Mouse (Mus musculus): ENCODE data around the gene Olfr870. TPM values are rescaled to one million over a fixed set of nuclear protein-coding genes. Genes with fewer than 3 reads are reported as not detected.
"Not testable (repeated sequence)": the region's sequence is repeated elsewhere in the genome, so short reads cannot be mapped to it uniquely, and the experiment has no call there.

The Olfr870 gene
- polyA plus RNA-seq (2014; fragmentation: Nextera tagmentation; extraction: Ambion mirVana), result not detected in 2 replicates

GRCm38 (mm10) chr9:20173957-20174356 is at the start of gene Olfr870:
TSS of gene Olfr870 (minus strand) at chr9:20174057.
- Histone ChIP-seq H3K27me3 (ENCODE audit: control insufficient read depth, insufficient read depth, low read length) (no peaks in the 10 kb centered on the region), H3K9ac (replicated peaks; ENCODE audit: low read length) (no peak within 1 kb of the TSS), H3K9me3 (ENCODE audit: control insufficient read depth, low read length) (peaks cover 11% of the 10 kb centered on the region; the same call in 1 of the 2 replicates), H3K4me3 (replicated peaks; ENCODE audit: low read depth, low read length) (no peak within 1 kb of the TSS), H3K4me2 (ENCODE audit: low read length) (no peak within 1 kb of the TSS), H3K36me3 (ENCODE audit: control insufficient read depth, insufficient read depth, low read length) (no peaks in the 10 kb centered on the region), H3K27ac (replicated peaks; ENCODE audit: low read depth, low read length) (no peak within 1 kb of the TSS), H3K4me1 (ENCODE audit: control insufficient read depth, insufficient read depth, low read length) (no peaks in the 10 kb centered on the region)
- no peak for ATAC-seq (ENCODE audit: low FRiP score, low TSS enrichment)
- 74% methylated on average over 2 of the region's 2 CpGs for WGBS
- no peak for DNase-seq

GRCm38 (mm10) chr9:20211907-20212306 is 38.0 kb upstream of the Olfr870 start, which contains the start of gene Olfr871:
TSS of gene Olfr871 (plus strand) at chr9:20212207.
- no peaks in the 10 kb centered on the region for H3K4me1 ChIP-seq (ENCODE audit: control insufficient read depth, insufficient read depth, low read length)

GRCm38 (mm10) chr9:20211477-20211876 is 37.6 kb upstream of the Olfr870 start:
- H3K4me1 ChIP-seq (ENCODE audit: control insufficient read depth, insufficient read depth, low read length), result no peaks in the 10 kb centered on the region
- peaks cover 10% of the 10 kb centered on the region for H3K9me3 ChIP-seq (ENCODE audit: control insufficient read depth, low read length)
- H3K4me3 ChIP-seq (replicated peaks; ENCODE audit: low read depth, low read length), result no peak overlapping the region
- no peak overlapping the region for H3K27ac ChIP-seq (replicated peaks; ENCODE audit: low read depth, low read length)
- ATAC-seq (ENCODE audit: low FRiP score, low TSS enrichment) (no peak), DNase-seq (no peak)
- no peaks in the 10 kb centered on the region for H3K27me3 ChIP-seq (ENCODE audit: control insufficient read depth, insufficient read depth, low read length)
- no peak overlapping the region for H3K4me2 ChIP-seq (ENCODE audit: low read length)
- no peak overlapping the region for H3K9ac ChIP-seq (replicated peaks; ENCODE audit: low read length)
- 73% methylated on average over 2 of the region's 2 CpGs for WGBS
- no peaks in the 10 kb centered on the region for H3K36me3 ChIP-seq (ENCODE audit: control insufficient read depth, insufficient read depth, low read length)

More at GRCm38 (mm10) chr9:20211907-20212306, 38.0 kb upstream of the Olfr870 start, which contains the start of gene Olfr871:
- Histone ChIP-seq H3K36me3 (ENCODE audit: control insufficient read depth, insufficient read depth, low read length) (no peaks in the 10 kb centered on the region), H3K4me3 (replicated peaks; ENCODE audit: low read depth, low read length) (no peak within 1 kb of the TSS), H3K9ac (replicated peaks; ENCODE audit: low read length) (no peak within 1 kb of the TSS), H3K4me2 (ENCODE audit: low read length) (no peak within 1 kb of the TSS), H3K27ac (replicated peaks; ENCODE audit: low read depth, low read length) (no peak within 1 kb of the TSS), H3K9me3 (ENCODE audit: control insufficient read depth, low read length) (peaks cover 11% of the 10 kb centered on the region), H3K27me3 (ENCODE audit: control insufficient read depth, insufficient read depth, low read length) (no peaks in the 10 kb centered on the region)
- no peak for ATAC-seq (ENCODE audit: low FRiP score, low TSS enrichment)
- no peak for DNase-seq

- Histone ChIP-seq H3K27me3 (ENCODE audit: control insufficient read depth, insufficient read depth, low read length) (no peaks in the 10 kb centered on the region), H3K4me2 (ENCODE audit: low read length) (no peak overlapping the region), H3K4me3 (replicated peaks; ENCODE audit: low read depth, low read length) (no peak overlapping the region), H3K9ac (replicated peaks; ENCODE audit: low read length) (no peak overlapping the region), H3K27ac (replicated peaks; ENCODE audit: low read depth, low read length) (no peak overlapping the region), H3K36me3 (ENCODE audit: control insufficient read depth, insufficient read depth, low read length) (no peaks in the 10 kb centered on the region), H3K9me3 (ENCODE audit: control insufficient read depth, low read length) (peaks cover 13% of the 10 kb centered on the region), H3K4me1 (ENCODE audit: control insufficient read depth, insufficient read depth, low read length) (no peaks in the 10 kb centered on the region)
- ATAC-seq (ENCODE audit: low FRiP score, low TSS enrichment) (no peak), DNase-seq (no peak)
- WGBS, result 37% methylated on average over 1 of the region's 1 CpGs
These were observed 37.0 kb upstream of the Olfr870 start for GRCm38 (mm10) chr9:20210812-20211211.

GRCm38 (mm10) chr9:20203413-20203984 is 29.6 kb upstream of the Olfr870 start:
- 92% methylated on average over 7 of the region's 7 CpGs for WGBS
- H3K4me2 ChIP-seq (ENCODE audit: low read length); H3K4me3 ChIP-seq (replicated peaks; ENCODE audit: low read depth, low read length); H3K27ac ChIP-seq (replicated peaks; ENCODE audit: low read depth, low read length); DNase-seq; H3K27me3 ChIP-seq (ENCODE audit: control insufficient read depth, insufficient read depth, low read length); H3K4me1 ChIP-seq (ENCODE audit: control insufficient read depth, insufficient read depth, low read length); ATAC-seq (ENCODE audit: low FRiP score, low TSS enrichment); H3K36me3 ChIP-seq (ENCODE audit: control insufficient read depth, insufficient read depth, low read length); H3K9ac ChIP-seq (replicated peaks; ENCODE audit: low read length): not testable (repeated sequence)
- H3K9me3 ChIP-seq (ENCODE audit: control insufficient read depth, low read length), result peaks cover 19% of the 10 kb centered on the region; the same call in 1 of the 2 replicates

GRCm38 (mm10) chr9:20202131-20202530 is 28.3 kb upstream of the Olfr870 start:
- Histone ChIP-seq H3K27me3 (ENCODE audit: control insufficient read depth, insufficient read depth, low read length) (no peaks in the 10 kb centered on the region), H3K9ac (replicated peaks; ENCODE audit: low read length) (no peak overlapping the region), H3K4me2 (ENCODE audit: low read length) (no peak overlapping the region), H3K4me1 (ENCODE audit: control insufficient read depth, insufficient read depth, low read length) (no peaks in the 10 kb centered on the region), H3K9me3 (ENCODE audit: control insufficient read depth, low read length) (peaks cover 17% of the 10 kb centered on the region; the same call in 1 of the 2 replicates), H3K27ac (replicated peaks; ENCODE audit: low read depth, low read length) (no peak overlapping the region), H3K4me3 (replicated peaks; ENCODE audit: low read depth, low read length) (no peak overlapping the region), H3K36me3 (ENCODE audit: control insufficient read depth, insufficient read depth, low read length) (no peaks in the 10 kb centered on the region)
- no peak for ATAC-seq (ENCODE audit: low FRiP score, low TSS enrichment)
- no peak for DNase-seq
- WGBS, result 77% methylated on average over 1 of the region's 1 CpGs

- WGBS, result 66% methylated on average over 5 of the region's 5 CpGs
- Histone ChIP-seq H3K4me3 (replicated peaks; ENCODE audit: low read depth, low read length) (no peak overlapping the region), H3K9ac (replicated peaks; ENCODE audit: low read length) (no peak overlapping the region), H3K4me1 (ENCODE audit: control insufficient read depth, insufficient read depth, low read length) (no peaks in the 10 kb centered on the region), H3K27ac (replicated peaks; ENCODE audit: low read depth, low read length) (no peak overlapping the region), H3K9me3 (ENCODE audit: control insufficient read depth, low read length) (peaks cover 8% of the 10 kb centered on the region; the same call in 1 of the 2 replicates), H3K27me3 (ENCODE audit: control insufficient read depth, insufficient read depth, low read length) (no peaks in the 10 kb centered on the region), H3K4me2 (ENCODE audit: low read length) (no peak overlapping the region), H3K36me3 (ENCODE audit: control insufficient read depth, insufficient read depth, low read length) (no peaks in the 10 kb centered on the region)
- DNase-seq (no peak), ATAC-seq (ENCODE audit: low FRiP score, low TSS enrichment) (no peak)
These were observed 5.6 kb upstream of the Olfr870 start for GRCm38 (mm10) chr9:20179463-20179862.

GRCm38 (mm10) chr9:20149706-20150105 is 24.2 kb downstream of the Olfr870 start:
- no peak for ATAC-seq (ENCODE audit: low FRiP score, low TSS enrichment)
- no peak for DNase-seq
- H3K4me1 ChIP-seq (ENCODE audit: control insufficient read depth, insufficient read depth, low read length), result no peaks in the 10 kb centered on the region
- H3K27ac ChIP-seq (replicated peaks; ENCODE audit: low read depth, low read length), result no peak overlapping the region
- no peaks in the 10 kb centered on the region for H3K27me3 ChIP-seq (ENCODE audit: control insufficient read depth, insufficient read depth, low read length)
- 88% methylated on average over 3 of the region's 3 CpGs for WGBS
- H3K4me3 ChIP-seq (replicated peaks; ENCODE audit: low read depth, low read length), result no peak overlapping the region
- H3K4me2 ChIP-seq (ENCODE audit: low read length), result no peak overlapping the region
- no peak overlapping the region for H3K9ac ChIP-seq (replicated peaks; ENCODE audit: low read length)
- peaks cover 23% of the 10 kb centered on the region for H3K9me3 ChIP-seq (ENCODE audit: control insufficient read depth, low read length)
- no peaks in the 10 kb centered on the region for H3K36me3 ChIP-seq (ENCODE audit: control insufficient read depth, insufficient read depth, low read length)

GRCm38 (mm10) chr9:20128709-20129108 is 45.1 kb downstream of the Olfr870 start, which contains the start of gene Olfr869:
TSS of gene Olfr869 (plus strand) at chr9:20129009.
- no peak within 1 kb of the TSS for H3K9ac ChIP-seq (replicated peaks; ENCODE audit: low read length)
- no peak within 1 kb of the TSS for H3K27ac ChIP-seq (replicated peaks; ENCODE audit: low read depth, low read length)
- WGBS, result 82% methylated on average over 2 of the region's 2 CpGs
- no peak within 1 kb of the TSS for H3K4me2 ChIP-seq (ENCODE audit: low read length)
- no peaks in the 10 kb centered on the region for H3K27me3 ChIP-seq (ENCODE audit: control insufficient read depth, insufficient read depth, low read length)
- peaks cover 7% of the 10 kb centered on the region; the same call in 1 of the 2 replicates for H3K9me3 ChIP-seq (ENCODE audit: control insufficient read depth, low read length)
- no peak for ATAC-seq (ENCODE audit: low FRiP score, low TSS enrichment)
- no peaks in the 10 kb centered on the region for H3K36me3 ChIP-seq (ENCODE audit: control insufficient read depth, insufficient read depth, low read length)
- no peak within 1 kb of the TSS for H3K4me3 ChIP-seq (replicated peaks; ENCODE audit: low read depth, low read length)
- H3K4me1 ChIP-seq (ENCODE audit: control insufficient read depth, insufficient read depth, low read length), result no peaks in the 10 kb centered on the region
- no peak for DNase-seq

Measured in midbrain, embryonic 14.5 days (tissue).